Mouse (Mus musculus): ENCODE measurements around the gene 1700001P01Rik.
A peak's percentile ranks its signal among the peaks of the same experiment; 100 is the strongest.
"Not testable (repeated sequence)": the region's sequence is repeated elsewhere in the genome, so short reads cannot be mapped to it uniquely, and the experiment has no call there.

The 1700001P01Rik gene

GRCm38 (mm10) chr11:97744718-97745330, 30.9 kb downstream of the 1700001P01Rik start:
- peak; percentile 98 for DNase-seq (ENCODE audit: low spot score)

DNA sequence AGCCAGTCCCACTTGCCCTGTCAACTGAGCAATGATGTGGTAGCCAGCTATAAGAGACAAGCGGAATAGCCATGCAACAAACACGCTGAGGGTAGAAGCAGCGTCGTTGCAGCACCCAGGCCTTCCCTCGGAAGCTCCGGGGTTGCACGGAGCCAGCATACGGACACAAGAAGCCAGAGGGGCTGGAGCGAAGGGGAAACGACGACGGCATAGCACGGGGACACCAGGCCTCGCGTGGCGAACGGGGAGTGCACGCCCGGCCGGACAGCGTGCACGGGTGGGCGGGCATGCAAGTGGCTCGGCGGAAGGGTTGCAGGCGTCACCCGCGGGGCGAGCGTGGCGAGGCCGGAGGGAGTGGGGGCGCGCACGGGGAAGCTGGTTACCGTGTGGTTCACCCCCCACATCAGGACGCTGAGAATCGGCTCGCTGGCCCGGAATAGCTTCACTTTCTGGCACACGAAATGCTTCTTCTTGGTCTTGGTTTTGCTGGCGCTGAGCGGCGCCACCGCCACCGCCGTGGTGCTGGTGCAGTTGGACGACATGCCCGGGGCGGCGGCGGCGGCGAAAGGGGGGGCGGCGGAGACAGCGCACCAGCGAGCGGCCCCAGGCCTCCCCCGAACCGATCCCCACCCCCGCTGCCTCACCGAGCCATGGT, 31.5 kb downstream of the 1700001P01Rik start, which contains the start of gene Pip4k2b:
Gene Pip4k2b, minus strand, starts transcription at position 642 of the 655 bp plus-strand sequence.
- DNase-seq (ENCODE audit: low spot score), result peak; percentile 67

- DNase-seq (ENCODE audit: low spot score), result no peak
Observed at GRCm38 (mm10) chr11:97743423-97743822, 32.3 kb downstream of the 1700001P01Rik start.

DNA sequence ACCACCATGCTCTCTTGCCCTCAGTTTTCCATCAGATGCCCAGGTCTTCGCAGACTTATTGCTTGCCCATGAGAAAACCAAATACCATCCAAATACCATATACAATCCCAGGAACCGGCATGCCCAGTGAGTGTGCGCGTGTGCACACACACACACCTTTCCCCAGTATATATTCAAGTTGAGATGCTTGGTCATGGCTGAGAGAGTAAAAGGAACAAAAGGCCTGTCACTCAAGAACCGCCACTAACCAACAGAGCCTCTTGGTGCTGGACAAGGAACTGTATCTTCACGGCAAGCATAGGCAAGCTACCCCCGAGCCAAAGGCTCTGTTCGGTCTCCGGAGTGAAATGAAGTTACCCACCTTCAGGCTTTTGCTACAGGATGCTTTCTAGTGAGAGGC, 33.1 kb downstream of the 1700001P01Rik start:
- no peak for DNase-seq (ENCODE audit: low spot score)

- DNase-seq (ENCODE audit: low spot score), result no peak
Observed at GRCm38 (mm10) chr11:97742157-97742556, 33.6 kb downstream of the 1700001P01Rik start.

DNA sequence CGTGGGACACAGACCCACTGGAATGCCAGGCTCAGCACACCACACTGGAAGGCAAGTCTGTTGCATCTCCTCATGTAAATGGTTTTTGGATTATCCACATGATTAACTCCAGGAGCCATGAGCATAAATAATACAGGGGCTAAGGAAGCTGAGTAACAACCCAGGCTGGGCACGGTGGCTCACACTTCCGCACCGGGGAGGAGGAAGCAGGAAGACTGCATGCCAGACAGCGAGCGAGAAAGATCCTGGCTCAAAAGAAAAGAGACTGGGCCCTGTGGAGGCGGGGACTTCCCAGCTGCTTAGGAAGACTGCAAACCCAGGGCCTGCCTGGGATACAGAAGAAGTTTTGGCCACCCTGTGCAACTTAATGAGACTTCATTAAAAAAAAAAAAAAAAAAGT, 35.5 kb downstream of the 1700001P01Rik start:
- no peak for DNase-seq (ENCODE audit: low spot score)

GRCm38 (mm10) chr11:97739155-97739554, 36.6 kb downstream of the 1700001P01Rik start:
- DNase-seq (ENCODE audit: low spot score), result no peak

GRCm38 (mm10) chr11:97738703-97739102, 37.0 kb downstream of the 1700001P01Rik start:
- no peak for DNase-seq (ENCODE audit: low spot score)

GRCm38 (mm10) chr11:97737600-97737999, 38.1 kb downstream of the 1700001P01Rik start:
- DNase-seq (ENCODE audit: low spot score), result no peak

- DNase-seq (ENCODE audit: low spot score), result no peak
Observed at GRCm38 (mm10) chr11:97736645-97737044, 39.1 kb downstream of the 1700001P01Rik start.

- not testable (repeated sequence) for DNase-seq (ENCODE audit: low spot score)
Observed at GRCm38 (mm10) chr11:97734810-97735209, 40.9 kb downstream of the 1700001P01Rik start.

DNA sequence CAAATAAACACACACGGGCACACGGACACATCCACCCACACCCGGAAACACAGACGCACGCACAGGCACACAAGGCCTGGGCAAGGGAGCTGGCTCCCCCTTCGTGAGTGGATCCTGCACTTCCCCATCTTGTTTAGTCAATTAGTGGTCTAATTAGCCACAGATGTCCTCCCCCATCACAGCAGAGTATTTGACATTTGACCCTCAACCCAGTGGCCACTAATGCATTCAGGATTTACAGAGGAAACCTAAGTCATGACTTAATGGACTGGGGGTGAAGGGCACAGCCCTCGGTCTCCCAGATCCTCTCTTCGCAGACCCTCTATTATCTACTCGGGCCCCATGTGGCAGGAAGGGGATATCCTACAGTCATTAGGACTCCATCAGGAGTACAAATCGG, 42.0 kb downstream of the 1700001P01Rik start:
- DNase-seq (ENCODE audit: low spot score), result no peak

DNA sequence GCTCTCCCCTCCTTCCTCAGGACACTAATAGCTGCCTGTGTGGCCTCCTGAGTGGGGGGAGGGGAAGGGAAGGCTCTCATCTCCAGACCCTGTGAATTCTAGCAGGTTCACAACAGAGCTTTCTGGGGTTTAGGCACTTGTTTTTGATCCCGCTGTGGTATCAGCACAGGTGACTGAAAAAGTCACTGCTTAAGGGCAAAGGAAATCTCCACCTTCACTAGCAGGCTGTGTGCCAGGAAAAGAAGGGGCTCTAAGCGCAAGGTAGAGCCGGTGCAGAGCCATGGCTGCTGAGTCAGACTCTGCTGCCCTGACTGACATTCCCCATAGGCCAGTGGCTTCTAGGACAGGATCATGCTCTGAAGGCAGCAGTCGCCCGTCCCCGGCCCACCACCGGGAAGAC, 47.0 kb downstream of the 1700001P01Rik start:
- DNase-seq (ENCODE audit: low spot score), result peak; percentile 56

- peak; percentile 57 for DNase-seq (ENCODE audit: low spot score)
Observed at GRCm38 (mm10) chr11:97728311-97728710, 47.4 kb downstream of the 1700001P01Rik start.

DNA sequence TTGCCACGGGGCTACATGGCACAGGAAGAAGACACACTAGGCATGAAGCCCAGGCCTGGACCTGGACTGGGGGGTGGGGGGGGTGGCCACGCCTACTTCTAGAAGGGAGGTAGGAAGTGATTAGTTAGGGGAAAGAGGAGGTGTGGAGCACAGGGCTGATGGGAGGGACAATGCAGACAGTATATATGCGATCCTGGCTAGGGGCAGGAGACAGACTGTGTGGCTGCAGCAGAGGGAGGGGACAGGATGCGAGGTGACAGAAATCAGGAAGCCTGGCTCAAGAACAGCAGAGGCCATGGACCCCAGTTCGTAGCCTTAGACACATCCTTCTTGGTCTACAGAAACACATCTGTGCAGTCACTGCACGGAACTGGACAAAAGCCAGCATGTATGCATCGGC, 52.0 kb downstream of the 1700001P01Rik start:
- DNase-seq (ENCODE audit: low spot score), result no peak

Measured in MN1 (cell line).